Mouse (Mus musculus): ENCODE data around the gene Hhat.

DNA sequence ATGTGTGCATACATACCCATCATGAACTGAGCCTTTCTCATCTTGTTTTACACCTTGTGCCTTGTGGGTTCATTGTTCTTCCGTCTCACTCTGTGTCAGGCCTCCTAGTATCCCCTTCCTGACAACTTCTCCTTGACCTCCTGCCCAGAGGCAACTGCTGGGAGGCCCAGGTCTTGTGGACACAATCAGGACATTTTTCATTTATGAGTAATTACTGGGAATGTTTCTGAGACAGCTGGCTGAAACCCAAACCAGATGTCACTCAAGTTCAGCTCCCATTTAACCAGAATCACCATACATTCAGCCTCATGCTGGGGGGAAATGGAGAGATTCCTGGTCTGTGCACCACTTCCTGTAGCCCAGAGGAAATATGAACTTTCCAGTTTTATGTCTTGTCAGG lies 316.5 kb downstream of the Hhat start:
- TF ChIP-seq CTCF (IDR thresholded peaks at IDR 0.05; ENCODE audit: low read depth, low read length): no peak
- TF ChIP-seq POLR2A (IDR thresholded peaks at IDR 0.05; ENCODE audit: borderline replicate concordance, low read depth, low read length): no peak

Data from bone marrow macrophage, adult 2 months (primary cell).